Mouse (Mus musculus): ENCODE measurements around the gene Taf8. TPM values are rescaled to one million over a fixed set of nuclear protein-coding genes. Genes with fewer than 3 reads are reported as not detected.

Taf8 gene
- total RNA-seq, 2 experiments from 2014 or later = 10.4 to 12.8 TPM

GRCm38 (mm10) chr17:47440359-47440890, 61.7 kb downstream of the Taf8 start:
- intact Hi-C loops (cut with DNase I) = no loop called here
- DNase-seq = no peak

GRCm38 (mm10) chr17:47439396-47440028, 62.6 kb downstream of the Taf8 start:
- intact Hi-C loops (cut with DNase I) = no loop called here
- DNase-seq = no peak

- no peak for DNase-seq
- intact Hi-C loops (cut with DNase I) = no loop called here
These were observed 63.5 kb downstream of the Taf8 start for GRCm38 (mm10) chr17:47438611-47439010.

- intact Hi-C loops (cut with DNase I) = no loop called here
- no peak for DNase-seq
These were observed 65.1 kb downstream of the Taf8 start, which contains the start of gene 1700001C19Rik for GRCm38 (mm10) chr17:47436907-47437547. 1700001C19Rik (minus strand) TSS chr17:47437376.

GRCm38 (mm10) chr17:47436156-47436906, 65.8 kb downstream of the Taf8 start, which contains the start of gene AI661453:
AI661453 (plus strand) TSS chr17:47436615.
- no peak for DNase-seq
- intact Hi-C loops (cut with DNase I) = no loop called here

Other genes with a start within 250 kb of the Taf8 start
- 10 to 100 TPM; 31.9 to 33.7 TPM for gene Mrps10, start 133.4 kb downstream of the Taf8 start, total RNA-seq (2021)
- gene Guca1b, start 116.9 kb downstream of the Taf8 start, total RNA-seq (2021) = under 1 TPM; 0.31 to 0.35 TPM
- gene Guca1a, start 101.7 kb downstream of the Taf8 start, total RNA-seq (2021) = not detected
- gene AI661453, start 65.7 kb downstream of the Taf8 start, total RNA-seq (2021) = under 1 TPM; 0.13 to 0.35 TPM
- not detected for gene 1700001C19Rik, start 64.9 kb downstream of the Taf8 start, total RNA-seq (2021)
- gene Ccnd3, start 2.8 kb upstream of the Taf8 start, total RNA-seq (2021) = 10 to 100 TPM; 31.4 to 31.5 TPM
- 10 to 100 TPM; 13.8 to 14.2 TPM for gene Bysl, start 109.2 kb upstream of the Taf8 start, total RNA-seq (2021)
- 10 to 100 TPM; 12.9 to 14.9 TPM for gene Med20, start 109.3 kb upstream of the Taf8 start, total RNA-seq (2021)
- 1 to 10 TPM in 1 of 2 experiments, under 1 TPM in 1; 0.42 to 1.3 TPM for gene Gm20517, start 109.3 kb upstream of the Taf8 start, total RNA-seq (2021)
- gene Usp49, start 128.4 kb upstream of the Taf8 start, total RNA-seq (2021) = 1 to 10 TPM; 3.2 to 3.3 TPM
- gene Tomm6, start 186.1 kb upstream of the Taf8 start, total RNA-seq (2021) = 100 to 1,000 TPM; 105 to 118 TPM
- gene Frs3, start 186.7 kb upstream of the Taf8 start, total RNA-seq (2021) = 1 to 10 TPM; 3.2 to 5.1 TPM
- under 1 TPM; 0.18 to 0.62 TPM for gene Gm21981, start 192.2 kb upstream of the Taf8 start, total RNA-seq (2021)
- 1 to 10 TPM; 1.8 to 2.2 TPM for gene Prickle4, start 192.4 kb upstream of the Taf8 start, total RNA-seq (2021)
- gene Pgc, start 224.6 kb upstream of the Taf8 start, total RNA-seq (2021) = not detected
- 10 to 100 TPM; 72.7 to 75.2 TPM for gene Tfeb, start 234.7 kb upstream of the Taf8 start, total RNA-seq (2021)

Data from gastrocnemius, postnatal 36 days (tissue).